Mouse (Mus musculus) T-cell, adult 2 months (primary cell): ENCODE data around the gene Ubr7.

Experiments used
- DNase-seq: peaks from one replicate; pipeline ENCODE4 v3.0.0; 2022; ENCODE audit warnings: low spot score

Gene Ubr7

DNA sequence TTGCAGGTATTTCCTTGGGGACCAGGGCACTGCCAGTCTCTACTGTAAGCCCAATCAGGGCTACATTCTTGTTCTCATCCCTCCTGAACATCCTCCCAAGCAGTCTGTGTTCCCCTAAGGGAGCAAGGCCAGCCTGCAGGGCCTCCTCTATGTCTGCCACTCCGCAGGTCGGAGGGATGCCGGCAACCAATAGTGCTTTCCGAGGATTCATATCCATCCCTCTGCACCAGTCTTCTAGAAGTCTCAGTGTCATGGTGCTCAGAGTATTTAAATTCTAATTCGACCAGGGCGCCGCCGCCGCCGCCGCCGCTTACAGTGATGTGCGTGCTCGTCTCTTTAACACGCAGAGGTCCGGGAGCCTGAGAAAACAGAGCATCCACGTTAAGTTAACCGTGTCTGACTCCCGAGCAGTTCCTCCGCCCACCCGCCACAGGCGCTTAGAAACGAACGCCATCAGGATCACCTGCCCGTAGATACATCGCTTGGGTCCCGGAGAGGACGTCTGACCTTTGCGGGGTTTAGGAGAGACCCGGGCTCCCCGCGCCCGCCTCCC is 14.7 kb upstream of the Ubr7 start:
- DNase-seq = no peak

DNA sequence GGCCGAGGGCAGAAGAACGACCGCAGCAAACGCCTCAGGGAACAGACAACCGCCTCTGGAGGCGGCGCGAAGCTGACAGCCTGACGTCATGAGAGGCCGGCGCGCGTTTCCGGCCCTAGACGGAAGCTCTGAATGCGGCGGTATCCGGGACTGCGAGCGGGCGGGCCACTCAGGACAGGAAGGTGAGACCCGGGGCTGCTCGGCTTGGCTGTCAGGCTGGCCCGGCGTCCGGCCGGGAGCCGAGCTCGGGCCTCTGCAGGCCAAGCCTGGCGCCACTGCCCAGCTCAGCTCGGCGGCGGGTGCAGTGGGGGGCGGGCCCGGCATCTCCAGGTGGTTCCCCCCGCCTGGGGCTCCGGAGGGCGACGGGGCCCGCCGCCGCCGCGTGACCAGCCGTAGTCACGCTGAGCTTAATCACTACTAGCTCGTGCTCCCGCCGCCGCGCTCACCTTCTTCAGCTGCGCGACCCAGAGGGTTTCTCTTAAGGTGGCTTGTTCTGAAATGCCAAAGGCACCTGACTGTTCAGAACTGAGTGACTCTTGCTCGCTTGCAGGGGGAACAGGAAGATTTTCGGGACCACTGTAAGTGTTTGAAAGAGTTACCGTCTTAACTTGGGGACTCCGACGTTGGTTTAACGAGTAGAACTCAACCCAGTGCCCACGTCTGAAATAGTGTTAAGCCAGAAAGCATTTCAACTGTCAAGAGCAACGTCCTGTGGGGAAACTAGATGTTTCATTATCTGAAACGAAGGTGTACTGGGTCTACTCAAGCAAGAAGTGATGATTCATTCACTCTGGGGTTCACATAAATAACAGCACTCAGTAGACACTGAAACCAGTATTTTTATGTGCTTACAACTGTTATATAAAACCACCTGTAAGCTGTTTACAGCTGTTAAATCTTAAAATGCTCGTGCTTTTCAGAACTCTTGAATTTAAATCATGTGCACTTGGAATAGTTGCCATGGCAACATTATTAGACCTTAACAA is 13.9 kb upstream of the Ubr7 start, which contains the start of the genes Moap1 and Tmem251:
Moap1 (minus strand) TSS at position 73 of the 986 bp plus-strand sequence.
Tmem251 (plus strand) TSS at position 174 of the 986 bp plus-strand sequence.
- DNase-seq = peak; percentile 92

DNA sequence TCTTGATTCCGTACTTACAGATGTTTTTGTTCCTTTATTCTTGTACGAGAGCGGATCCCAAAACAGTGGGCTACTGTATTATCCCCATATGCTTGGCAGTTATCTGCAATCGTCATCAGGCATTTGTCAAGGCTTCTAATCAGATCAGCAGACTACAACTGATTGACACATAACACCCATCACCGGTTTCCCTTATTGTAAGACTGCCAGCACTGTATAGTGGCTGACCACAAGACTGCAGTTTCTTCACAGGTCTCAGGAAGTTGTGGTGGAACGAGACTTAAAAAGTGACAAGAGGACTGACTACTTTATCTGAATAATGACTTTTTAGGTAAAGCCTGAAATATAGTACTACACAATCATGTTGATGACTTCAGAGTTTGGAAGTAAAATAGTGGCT is 12.9 kb upstream of the Ubr7 start:
- peak; percentile 80 for DNase-seq

DNA sequence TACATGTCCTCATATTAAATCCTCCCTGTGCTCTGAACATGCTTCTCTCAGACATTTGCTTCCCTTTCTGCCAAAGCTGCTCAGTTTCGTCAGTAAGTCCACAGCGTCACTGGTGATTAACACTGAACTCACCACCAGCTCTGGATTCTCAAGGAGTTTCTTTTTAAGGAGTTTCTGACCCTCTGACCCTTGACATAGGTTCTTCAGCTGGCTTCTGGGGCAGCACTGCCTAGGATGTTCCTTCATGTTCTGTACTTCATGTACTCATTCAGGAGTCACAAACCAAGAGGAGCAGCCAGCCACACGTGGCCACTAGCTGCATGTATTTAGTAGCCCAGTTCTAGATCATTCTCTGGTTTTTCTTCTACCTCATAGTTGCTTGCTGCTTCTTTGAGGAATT is 9.5 kb upstream of the Ubr7 start:
- no peak for DNase-seq

DNA sequence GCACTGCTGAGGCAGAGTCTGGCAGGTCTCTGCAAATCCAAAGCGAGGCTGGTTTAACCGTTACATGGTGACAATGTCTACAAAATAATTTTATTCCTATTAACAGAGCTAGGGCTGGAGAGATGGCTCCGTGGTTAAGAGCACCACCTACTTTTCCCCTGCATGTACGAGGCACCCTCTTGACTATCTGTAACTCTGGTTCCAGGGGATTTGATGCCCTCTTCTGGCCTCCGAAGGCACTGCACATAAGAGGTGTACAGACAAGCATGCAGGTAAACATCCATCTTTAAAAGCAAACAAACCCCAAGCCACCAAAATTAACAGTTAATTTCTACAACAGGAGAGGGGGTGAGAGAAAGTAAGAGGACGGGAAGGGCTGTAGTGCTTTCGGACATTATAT is 1.5 kb upstream of the Ubr7 start:
- peak; percentile 69 for DNase-seq

DNA sequence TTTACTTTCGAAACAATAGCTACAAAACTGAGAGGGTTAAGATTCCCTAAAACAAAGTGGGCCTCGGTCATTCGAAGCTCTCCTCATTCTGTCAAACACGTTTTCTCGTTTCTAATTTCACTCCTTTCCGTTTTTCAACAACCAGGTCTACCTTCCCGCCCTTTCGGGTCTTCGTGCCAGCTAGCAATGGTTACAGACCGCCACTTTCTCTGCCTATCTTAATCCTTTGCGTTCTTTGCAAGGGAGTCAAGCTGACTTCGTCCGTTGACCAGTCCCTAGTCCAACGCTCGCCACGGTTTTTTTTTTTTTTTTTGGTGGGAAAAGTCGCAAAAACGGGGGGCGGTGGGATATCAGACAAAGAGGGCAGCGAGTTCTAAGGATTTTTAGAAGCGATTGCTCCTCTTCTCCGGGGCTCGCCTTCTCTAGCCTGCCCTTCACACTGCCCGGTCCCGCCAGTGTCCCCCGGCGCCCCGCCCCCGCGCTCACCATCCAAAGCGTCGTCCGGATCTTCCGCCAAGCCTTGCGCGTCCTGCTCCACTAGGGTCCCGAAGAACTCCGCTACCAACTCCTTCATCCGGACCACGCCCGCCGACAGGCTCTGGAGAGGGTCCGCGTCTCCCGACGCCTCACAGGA is 595 bp upstream of the Ubr7 start:
- peak; percentile 8 for DNase-seq

DNA sequence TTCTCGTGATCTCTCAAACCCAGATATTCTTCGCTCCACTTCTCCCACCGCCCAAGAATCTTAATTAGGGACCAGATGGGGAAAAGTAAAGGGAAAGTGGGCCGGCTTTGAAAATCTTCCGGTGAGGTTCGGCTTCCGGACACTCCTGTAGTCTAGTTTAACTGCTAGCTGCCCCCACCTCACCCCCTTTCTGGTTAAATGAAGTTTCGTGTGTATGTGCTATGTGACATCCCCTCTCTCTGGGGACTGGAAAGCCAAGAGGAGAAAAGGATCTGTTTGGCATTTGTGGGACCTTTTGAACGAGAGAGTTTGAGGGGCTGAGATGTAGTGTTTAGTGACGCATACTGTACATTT is 613 bp downstream of the Ubr7 start, which contains the start of gene Gm20604:
Gm20604 (minus strand) TSS at position 270 of the 354 bp plus-strand sequence.
- no peak for DNase-seq

DNA sequence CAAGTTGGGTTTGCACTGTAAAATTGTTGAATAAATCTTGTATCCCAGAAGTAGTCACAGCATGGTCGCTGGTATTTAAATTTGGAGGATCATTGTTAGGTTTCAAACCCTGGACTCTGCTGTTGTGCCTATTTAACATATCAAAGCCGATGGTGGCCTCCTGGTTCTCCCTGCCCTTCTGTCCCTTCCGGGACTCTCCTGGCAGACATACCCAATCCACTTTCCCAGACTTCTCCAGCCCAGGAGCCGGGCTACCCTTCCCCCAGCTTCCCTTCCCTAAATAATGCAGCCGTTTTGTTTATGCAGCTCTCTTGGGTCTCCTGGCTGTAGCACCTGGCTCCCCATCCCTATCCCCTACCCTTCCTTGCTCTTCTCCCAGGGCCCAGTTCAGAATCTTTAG is 1.2 kb downstream of the Ubr7 start:
- DNase-seq = no peak

DNA sequence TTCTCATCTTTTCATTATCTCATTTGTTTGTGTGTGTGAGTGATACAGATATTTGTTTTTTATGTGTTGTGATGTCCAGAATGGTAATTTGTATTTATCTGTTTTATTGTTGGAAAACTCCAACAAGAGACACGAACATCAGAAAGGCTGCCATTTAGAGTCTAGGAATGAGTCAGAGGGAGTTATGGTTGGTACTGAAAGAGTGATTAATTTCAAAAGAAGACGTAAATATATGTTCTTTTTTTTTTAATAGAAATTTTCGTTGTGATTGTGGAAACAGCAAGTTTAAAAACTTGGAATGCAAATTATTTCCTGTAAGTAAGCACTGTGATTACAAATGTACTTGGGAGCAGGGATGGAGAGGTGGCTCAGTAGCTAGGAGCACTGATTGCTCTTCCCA is 3.9 kb downstream of the Ubr7 start:
- no peak for DNase-seq

DNA sequence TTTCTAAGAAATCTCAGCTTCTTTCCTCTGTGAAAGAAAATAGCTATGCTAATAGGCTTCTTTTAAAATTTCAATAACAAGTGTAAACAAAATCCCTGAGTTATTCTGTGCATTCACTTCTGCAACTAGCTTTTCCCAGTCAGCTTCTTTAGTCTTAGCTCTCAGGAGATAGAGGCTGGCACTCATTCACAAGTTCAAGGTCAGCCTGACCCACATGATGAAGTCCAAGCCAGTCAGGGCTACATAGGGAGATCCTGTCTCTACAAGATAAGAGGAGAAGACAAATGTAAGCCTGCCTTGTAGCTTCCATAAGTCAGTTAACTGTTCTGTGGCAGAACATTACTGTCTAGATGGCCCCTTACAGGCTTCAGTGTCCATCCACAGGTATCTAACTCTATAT is 5.9 kb downstream of the Ubr7 start:
- no peak for DNase-seq

DNA sequence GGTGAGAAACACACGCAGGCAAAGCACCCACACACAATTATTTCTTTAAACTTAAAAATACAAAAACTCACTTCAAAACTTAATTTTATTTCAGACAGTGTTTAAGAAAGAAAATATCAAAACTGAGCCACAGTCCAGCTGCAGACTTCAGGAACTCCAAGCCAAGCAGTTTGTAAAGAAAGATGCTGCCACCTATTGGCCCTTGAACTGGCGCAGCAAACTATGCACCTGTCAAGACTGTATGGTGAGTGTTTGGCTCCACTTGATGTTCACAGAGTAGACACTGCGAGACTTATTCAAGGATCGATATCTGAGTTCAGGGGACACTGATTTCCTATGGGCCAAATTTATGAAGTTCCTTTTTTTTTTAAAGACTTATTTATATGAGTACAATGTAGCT is 11.2 kb downstream of the Ubr7 start:
- DNase-seq = peak; percentile 9

DNA sequence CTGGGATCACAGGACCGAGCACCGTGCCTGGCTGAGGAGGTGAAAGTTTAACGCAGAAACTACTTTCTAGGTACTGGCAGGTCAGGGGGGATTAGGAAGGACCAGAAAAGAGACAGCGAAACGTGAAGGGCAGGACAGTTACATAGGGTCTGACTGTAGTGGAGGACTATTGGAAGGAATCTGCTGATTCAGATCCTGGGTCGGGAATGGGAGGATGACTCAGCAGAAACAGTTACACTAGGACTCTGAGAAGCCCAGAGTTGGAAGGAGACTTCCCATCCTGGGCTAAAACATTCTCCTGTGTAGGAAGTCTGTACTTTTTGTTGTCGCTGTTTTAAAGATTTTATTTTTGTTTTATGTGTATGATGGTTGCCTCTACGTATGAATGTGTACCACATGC is 13.8 kb downstream of the Ubr7 start:
- DNase-seq = no peak

DNA sequence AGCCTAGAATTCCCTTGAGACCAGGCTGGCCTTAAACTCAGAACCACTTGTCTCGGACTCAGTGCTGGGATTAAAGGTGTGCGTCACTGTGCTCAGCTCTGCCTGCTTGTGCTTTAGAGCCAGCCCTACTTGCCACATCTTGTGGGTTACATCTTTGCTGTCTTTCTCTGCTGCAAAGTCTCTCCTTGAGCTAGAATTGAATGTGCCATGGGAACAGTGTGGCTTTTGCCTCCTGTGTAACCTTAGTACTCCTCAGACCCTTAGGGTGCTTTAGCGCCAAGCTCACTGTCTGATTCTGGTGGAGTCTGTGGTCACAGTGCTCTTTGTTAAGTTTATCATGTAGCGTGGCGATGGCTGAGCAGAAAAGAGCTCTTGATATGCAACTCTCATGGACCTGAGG is 14.9 kb downstream of the Ubr7 start:
- no peak for DNase-seq

DNA sequence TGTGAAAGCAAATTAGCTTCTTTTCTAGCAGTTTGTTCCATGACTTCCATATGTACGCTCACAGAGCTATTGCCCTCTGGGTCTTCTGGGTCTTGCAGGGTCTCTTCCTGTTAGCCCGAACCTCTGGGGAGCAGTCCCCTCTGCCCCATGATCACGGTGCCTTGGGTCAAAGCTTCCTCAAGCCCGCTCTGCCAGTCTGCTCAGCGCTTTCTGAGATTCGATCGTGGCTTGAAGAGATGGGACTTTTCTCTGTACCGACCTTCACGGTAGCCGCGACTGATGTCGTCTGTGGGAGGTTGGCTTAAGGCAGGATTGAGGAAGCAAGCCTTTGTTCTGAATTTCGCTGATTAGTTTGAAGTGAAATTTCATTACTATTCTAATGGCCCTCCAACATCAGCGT is 18.3 kb downstream of the Ubr7 start:
- no peak for DNase-seq

DNA sequence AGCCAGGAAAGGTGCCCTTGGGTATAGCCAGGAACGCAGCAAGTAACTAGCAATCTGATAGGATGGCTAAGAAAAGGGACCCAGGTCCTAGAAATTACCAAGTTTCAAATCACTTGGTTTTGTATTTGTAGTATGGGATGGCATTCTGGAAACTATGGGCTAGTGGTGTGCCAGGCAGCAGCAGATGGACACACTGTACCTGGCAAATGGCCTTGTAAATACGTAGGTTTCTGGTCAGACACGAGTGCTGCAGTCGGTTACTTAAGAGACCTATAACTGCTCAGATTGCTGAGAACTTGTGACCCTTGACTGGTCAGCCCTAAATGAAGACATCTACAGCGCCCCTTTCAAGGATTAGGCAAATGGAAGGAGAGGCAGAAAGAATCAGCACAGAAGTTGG is 20.4 kb downstream of the Ubr7 start:
- DNase-seq = no peak

DNA sequence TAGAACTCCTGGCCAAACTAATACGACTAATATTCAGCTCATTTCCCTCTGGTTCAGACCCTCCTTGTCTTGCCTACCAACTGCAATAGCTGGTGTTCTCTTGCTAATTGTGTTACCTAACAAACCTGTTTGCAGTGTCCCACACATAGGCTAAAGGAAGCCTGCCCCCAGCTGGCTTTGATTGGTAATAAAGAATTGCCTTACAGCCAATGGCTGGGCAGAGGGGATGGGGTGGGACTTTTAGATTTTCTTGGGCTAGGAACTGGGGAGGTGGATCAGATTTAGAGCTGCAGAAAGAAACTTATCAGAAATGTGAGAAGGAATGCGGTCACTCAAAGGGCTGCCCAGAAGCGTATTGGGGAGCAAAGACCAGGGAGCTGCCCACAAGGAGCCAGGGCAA is 21.7 kb downstream of the Ubr7 start:
- no peak for DNase-seq

DNA sequence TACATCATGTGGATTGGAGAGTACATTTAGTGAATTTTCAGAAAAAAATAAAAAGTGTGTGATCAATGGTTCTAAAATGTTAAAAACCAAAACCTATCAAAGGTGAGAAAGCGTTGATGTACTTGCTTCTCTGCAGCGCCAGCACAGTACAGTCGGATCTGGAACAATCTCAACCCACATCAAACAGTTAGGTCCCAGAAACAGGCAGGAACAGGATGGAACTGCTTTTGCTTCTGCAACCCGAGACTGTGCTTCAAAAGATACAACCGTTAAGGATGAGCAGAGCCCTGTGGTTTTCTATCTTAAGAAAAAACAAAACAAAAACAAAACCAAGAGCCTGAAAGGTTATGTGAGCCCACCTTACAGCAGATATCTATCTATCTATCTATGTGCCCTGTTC is 25.1 kb downstream of the Ubr7 start:
- peak; percentile 57 for DNase-seq

DNA sequence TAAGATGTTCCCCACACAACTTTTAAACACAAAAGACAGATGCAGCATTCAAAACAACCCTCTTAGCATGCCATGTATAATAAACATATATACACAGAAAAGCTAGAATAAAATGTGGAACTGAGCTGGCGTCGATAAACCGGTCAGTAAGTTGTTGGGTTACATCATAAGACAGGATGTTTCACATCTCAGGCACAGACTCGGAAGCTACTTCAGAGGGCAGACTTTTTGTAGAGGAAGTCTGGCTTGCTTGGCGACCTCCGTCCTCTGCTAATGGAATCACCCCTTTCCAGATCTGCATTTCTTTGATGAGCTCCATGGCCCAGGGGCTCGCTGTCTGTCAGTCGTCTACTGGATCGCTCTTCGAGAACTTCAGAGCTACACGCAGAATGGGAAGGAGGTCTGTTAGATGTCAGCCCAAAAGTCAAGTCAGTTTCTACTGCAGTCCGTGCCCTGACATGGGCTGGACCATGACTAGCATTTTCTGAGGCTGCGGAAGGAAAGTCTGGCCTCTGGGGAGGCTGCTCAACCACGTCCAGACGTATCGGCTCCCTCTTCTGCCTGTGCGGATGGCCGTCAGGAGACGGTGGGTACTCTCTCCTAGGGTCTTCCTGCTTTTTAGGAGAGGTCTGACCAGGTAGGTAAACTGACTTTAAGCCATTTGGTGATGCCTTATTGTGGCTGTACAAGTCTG is 27.3 kb downstream of the Ubr7 start:
- no peak for DNase-seq

DNA sequence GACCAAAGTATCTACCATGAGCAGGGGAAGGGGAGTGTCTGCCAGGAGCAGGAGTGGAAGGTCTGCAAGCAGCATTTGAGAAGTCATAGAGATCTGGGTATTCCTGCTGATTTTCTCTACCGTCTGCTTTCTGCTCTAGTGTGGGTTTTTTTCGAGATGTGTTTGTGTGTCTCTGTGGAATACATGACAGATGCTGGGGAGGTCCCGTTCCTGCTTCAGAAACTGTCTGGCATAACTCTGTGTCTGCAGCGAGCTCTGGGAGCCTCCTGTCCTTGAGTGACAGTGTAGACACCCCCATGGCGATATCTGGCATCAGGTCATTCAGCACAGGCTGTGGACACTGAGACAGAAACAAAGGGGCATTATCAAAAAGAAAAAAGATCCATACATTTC is 27.8 kb downstream of the Ubr7 start:
- DNase-seq = no peak

DNA sequence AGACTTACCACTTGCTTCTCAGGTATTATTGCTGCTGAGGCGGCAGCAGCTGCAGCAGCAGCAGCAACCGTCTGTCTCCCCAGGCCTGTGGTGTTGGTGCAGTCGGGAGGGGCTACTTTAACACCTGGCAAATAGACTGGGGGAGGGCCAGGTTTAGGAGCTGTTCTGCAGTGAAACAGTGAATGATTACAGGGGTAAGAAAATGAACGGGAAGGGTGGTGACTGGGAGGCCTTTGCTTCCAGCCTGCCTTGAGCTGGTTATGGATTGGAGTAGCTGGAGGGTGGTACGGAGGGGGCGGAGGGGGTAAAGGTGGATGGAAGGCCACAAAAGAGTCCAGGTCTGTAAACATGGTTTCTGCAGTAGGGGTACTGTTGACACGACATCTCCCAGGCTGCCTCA is 30.2 kb downstream of the Ubr7 start:
- DNase-seq = no peak

DNA sequence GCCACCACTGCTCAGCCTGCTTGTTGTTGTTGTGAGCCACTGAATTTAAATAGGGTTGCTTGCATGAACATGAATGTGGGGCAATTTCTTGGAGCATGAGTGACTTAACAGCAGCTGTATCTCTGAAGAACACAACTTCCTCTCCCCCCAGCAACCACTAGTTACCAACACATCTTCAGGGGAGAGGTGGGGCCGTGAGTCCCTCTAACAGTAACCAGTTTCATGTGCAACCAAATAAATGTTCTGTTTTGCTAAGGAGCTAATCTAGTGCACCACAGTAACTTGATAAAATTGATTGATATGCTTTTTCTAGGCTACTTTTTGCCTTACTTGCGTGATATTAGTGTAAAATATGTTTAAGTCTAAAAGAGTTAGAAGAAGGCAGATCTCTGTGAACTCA is 41.8 kb downstream of the Ubr7 start:
- DNase-seq = no peak

DNA sequence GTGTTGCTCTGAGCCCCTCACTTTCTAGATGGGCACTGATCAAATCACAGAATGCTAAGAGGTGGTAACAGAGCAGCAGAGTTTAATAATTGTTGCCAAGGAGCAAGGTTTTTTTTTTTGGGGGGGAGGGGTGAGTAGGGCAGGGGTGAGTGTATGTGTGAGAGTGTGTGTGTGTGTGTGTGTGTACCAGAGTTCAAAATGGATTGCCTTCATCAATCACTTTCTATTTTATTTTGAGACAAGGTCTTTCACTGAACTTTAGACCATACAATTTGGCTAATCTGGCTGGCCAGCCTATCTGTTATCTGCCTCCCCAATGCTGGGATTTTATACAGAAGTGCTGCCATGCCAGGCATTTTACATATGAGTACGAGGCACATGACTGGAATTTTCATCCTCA is 57.1 kb downstream of the Ubr7 start:
- DNase-seq = no peak

DNA sequence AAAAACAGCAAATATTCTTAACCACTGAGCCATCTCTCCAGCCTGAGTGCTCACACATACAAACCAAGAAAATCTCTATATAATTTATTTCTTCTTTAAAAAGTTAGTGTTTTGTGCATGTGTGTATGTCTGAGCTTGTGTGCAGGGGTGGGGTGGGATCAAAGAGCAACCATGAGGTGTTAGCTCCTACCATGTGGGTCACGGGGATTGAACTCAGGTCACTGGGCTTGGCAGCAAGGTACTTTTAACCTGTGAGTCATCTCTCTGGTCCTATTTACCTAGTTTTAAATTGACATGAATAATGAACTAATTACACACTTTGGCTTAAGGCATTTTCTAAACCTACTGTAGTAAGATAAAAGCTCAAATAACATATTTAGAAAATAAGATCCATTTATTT is 68.6 kb downstream of the Ubr7 start:
- no peak for DNase-seq
